Mouse (Mus musculus) lung, postnatal 0 days (tissue): ENCODE results near the gene Tob1. TPM values are rescaled to one million over a fixed set of nuclear protein-coding genes. Genes with fewer than 3 reads are reported as not detected.

Experiments used
- ATAC-seq: fragments of 200-750 bp; cut with Nextera tagmentation; 2 replicates; pipeline ENCODE4 v1.8.0; 2017; ENCODE audit warnings: moderate library complexity
- DNase-seq: peaks from one replicate; pipeline ENCODE4 v3.0.0-alpha.2; 2016; ENCODE audit warnings: low spot score
- H3K27ac ChIP-seq: fragments of 300-500 bp; sonication (generic); 2 replicates; pipeline ENCODE4 v1.5.1; 2014; ENCODE audit warnings: antibody characterized with exemption, mild to moderate bottlenecking, low read length, mixed read lengths
- H3K27me3 ChIP-seq: fragments of 300-500 bp; sonication (generic); replicated peaks from 2 replicates; pipeline ENCODE4 v1.6.1; 2014; ENCODE audit warnings: low read length, mixed read lengths; ENCODE audit not compliant: insufficient read depth
- H3K36me3 ChIP-seq: fragments of 300-500 bp; sonication (generic); 2 replicates; pipeline ENCODE4 v1.6.1; 2014; ENCODE audit warnings: low read length, mixed read lengths; ENCODE audit not compliant: insufficient read depth
- H3K4me1 ChIP-seq: fragments of 300-500 bp; sonication (generic); 2 replicates; pipeline ENCODE4 v1.6.1; 2014; ENCODE audit warnings: antibody characterized with exemption, low read depth, low read length, mixed read lengths; ENCODE audit not compliant: insufficient read depth
- H3K4me2 ChIP-seq: fragments of 300-500 bp; sonication (generic); replicated peaks from 2 replicates; pipeline ENCODE4 v1.6.1; 2014; ENCODE audit warnings: low read depth, mild to moderate bottlenecking, low read length, moderate library complexity, mixed read lengths
- H3K4me3 ChIP-seq: fragments of 300-500 bp; sonication (generic); 2 replicates; pipeline ENCODE4 v1.5.1; 2014; ENCODE audit warnings: low read depth, low read length
- H3K9ac ChIP-seq: fragments of 300-500 bp; sonication (generic); replicated peaks from 2 replicates; pipeline ENCODE4 v1.6.1; 2014; ENCODE audit warnings: low read depth, mild to moderate bottlenecking
- H3K9me3 ChIP-seq: fragments of 300-500 bp; sonication (generic); 2 replicates; pipeline ENCODE4 v1.6.1; 2016; ENCODE audit warnings: low read length, mixed read lengths
- CTCF ChIP-seq: IDR thresholded peaks from 2 replicates; pipeline ENCODE4 v1.5.1; 2016; ENCODE audit warnings: antibody characterized with exemption, mild to moderate bottlenecking
- EP300 ChIP-seq: IDR thresholded peaks from 2 replicates; pipeline ENCODE4 v1.6.1; 2016; ENCODE audit warnings: antibody characterized with exemption, mild to moderate bottlenecking, control low read depth
- WGBS: fragments of 180-500 bp; shearing (Covaris S2); extraction: QIAGEN DNeasy Blood & Tissue Kit; methylation state at CpG from one replicate; pipeline ENCODE4 v1.1.7; 2014; 5-methylcytosine and 5-hydroxymethylcytosine counted together
- polyA plus RNA-seq: library from polyadenylated mRNA; unstranded; fragments of >200 nt; fragmentation: Nextera tagmentation; extraction: Ambion mirVana; gene quantifications from 2 replicates; pipeline ENCODE4 v1.2.1, GENCODE M21; 2015

The Tob1 gene
- polyA plus RNA-seq, 1 experiment from 2014 or later = 46.0 TPM

GRCm38 (mm10) chr11:94215581-94215980 is 4.3 kb downstream of the Tob1 start:
- no peak overlapping the region for H3K4me2 ChIP-seq
- H3K36me3 ChIP-seq = no peaks in the 10 kb centered on the region
- H3K27me3 ChIP-seq = no peaks in the 10 kb centered on the region
- WGBS = 93% methylated on average over 3 of the region's 3 CpGs
- no peak overlapping the region for H3K27ac ChIP-seq
- H3K4me3 ChIP-seq = no peak overlapping the region
- no peak for ATAC-seq
- TF ChIP-seq EP300 = no peak
- TF ChIP-seq CTCF = no peak
- DNase-seq = no peak
- H3K9ac ChIP-seq = no peak overlapping the region
- no peaks in the 10 kb centered on the region for H3K4me1 ChIP-seq
- no peaks in the 10 kb centered on the region for H3K9me3 ChIP-seq

- no peaks in the 10 kb centered on the region for H3K4me1 ChIP-seq
- H3K27me3 ChIP-seq = no peaks in the 10 kb centered on the region
- H3K9me3 ChIP-seq = no peaks in the 10 kb centered on the region
- H3K4me3 ChIP-seq = no peak overlapping the region
- TF ChIP-seq CTCF = no peak
- WGBS = 62% methylated on average over 2 of the region's 2 CpGs
- no peak for ATAC-seq
- H3K36me3 ChIP-seq = no peaks in the 10 kb centered on the region
- no peak for DNase-seq
- H3K9ac ChIP-seq = no peak overlapping the region
- H3K27ac ChIP-seq = no peak overlapping the region
- H3K4me2 ChIP-seq = no peak overlapping the region
Measured at GRCm38 (mm10) chr11:94216247-94216646, 5.0 kb downstream of the Tob1 start.

- WGBS = 79% methylated on average over 7 of the region's 7 CpGs
- no peak overlapping the region for H3K4me2 ChIP-seq
- no peak for TF ChIP-seq EP300
- TF ChIP-seq CTCF = no peak
- no peaks in the 10 kb centered on the region for H3K4me1 ChIP-seq
- no peak overlapping the region for H3K27ac ChIP-seq
- DNase-seq (no peak), ATAC-seq (no peak)
- no peaks in the 10 kb centered on the region for H3K27me3 ChIP-seq
- H3K9ac ChIP-seq = no peak overlapping the region
- no peaks in the 10 kb centered on the region for H3K36me3 ChIP-seq
- no peak overlapping the region for H3K4me3 ChIP-seq
- no peaks in the 10 kb centered on the region for H3K9me3 ChIP-seq
Measured at GRCm38 (mm10) chr11:94221257-94221656, 10.0 kb downstream of the Tob1 start.

- Histone ChIP-seq H3K27ac (no peak overlapping the region), H3K4me2 (no peak overlapping the region), H3K36me3 (no peaks in the 10 kb centered on the region), H3K9ac (no peak overlapping the region), H3K27me3 (no peaks in the 10 kb centered on the region), H3K4me3 (no peak overlapping the region), H3K4me1 (no peaks in the 10 kb centered on the region), H3K9me3 (no peaks in the 10 kb centered on the region)
- WGBS = 62% methylated on average over 9 of the region's 9 CpGs
- no peak for DNase-seq
- ATAC-seq = no peak
- TF ChIP-seq CTCF (no peak), EP300 (no peak)
Measured at GRCm38 (mm10) chr11:94223531-94223930, 12.3 kb downstream of the Tob1 start.

- Histone ChIP-seq H3K4me2 (peak overlapping the region; percentile 14; the same call in 1 of the 2 replicates), H3K9me3 (no peaks in the 10 kb centered on the region), H3K4me1 (no peaks in the 10 kb centered on the region), H3K9ac (no peak overlapping the region), H3K36me3 (no peaks in the 10 kb centered on the region), H3K4me3 (no peak overlapping the region), H3K27ac (no peak overlapping the region), H3K27me3 (no peaks in the 10 kb centered on the region)
- ATAC-seq (peak; percentile 95), DNase-seq (peak; percentile 98)
- TF ChIP-seq CTCF = peak; percentile 75
- peak; percentile 76 for TF ChIP-seq EP300
- 15% methylated on average over 7 of the region's 7 CpGs for WGBS
Measured at GRCm38 (mm10) chr11:94225985-94226384, 14.7 kb downstream of the Tob1 start.

- H3K27me3 ChIP-seq = no peaks in the 10 kb centered on the region
- no peak overlapping the region for H3K9ac ChIP-seq
- H3K27ac ChIP-seq = no peak overlapping the region
- H3K9me3 ChIP-seq = no peaks in the 10 kb centered on the region
- H3K4me1 ChIP-seq = no peaks in the 10 kb centered on the region
- H3K4me2 ChIP-seq = no peak overlapping the region
- 52% methylated on average over 9 of the region's 9 CpGs for WGBS
- H3K4me3 ChIP-seq = no peak overlapping the region
- ATAC-seq (no peak), DNase-seq (no peak)
- TF ChIP-seq EP300 (no peak), CTCF (no peak)
- no peaks in the 10 kb centered on the region for H3K36me3 ChIP-seq
Measured at GRCm38 (mm10) chr11:94228416-94228815, 17.2 kb downstream of the Tob1 start.
